Mouse (Mus musculus) testis, adult 2 months (tissue): Measurements from ENCODE around the gene Cep41. TPM values are rescaled to one million over a fixed set of nuclear protein-coding genes. Genes with fewer than 3 reads are reported as not detected.

Experiments used
- H3K27ac ChIP-seq: fragments of 200-500 bp; 2 replicates; pipeline ENCODE4 v1.5.1; 2012; ENCODE audit warnings: low read depth, low read length; ENCODE audit not compliant: control insufficient read depth, insufficient read depth
- H3K27me3 ChIP-seq: fragments of 200-500 bp; 2 replicates; pipeline ENCODE4 v1.6.1; 2012; ENCODE audit warnings: mild to moderate bottlenecking, low read length, moderate library complexity; ENCODE audit not compliant: control insufficient read depth, insufficient read depth
- H3K36me3 ChIP-seq: fragments of 200-500 bp; 2 replicates; pipeline ENCODE4 v1.6.1; 2012; ENCODE audit warnings: mild to moderate bottlenecking, low read length; ENCODE audit not compliant: control insufficient read depth, insufficient read depth
- H3K4me1 ChIP-seq: fragments of 200-500 bp; 2 replicates; pipeline ENCODE4 v1.6.1; 2012; ENCODE audit warnings: low read length; ENCODE audit not compliant: control insufficient read depth, insufficient read depth
- H3K4me3 ChIP-seq: fragments of 200-500 bp; 2 replicates; pipeline ENCODE4 v1.5.1; 2012; ENCODE audit warnings: low read depth, mild to moderate bottlenecking, low read length, moderate library complexity, mixed read lengths; ENCODE audit not compliant: control insufficient read depth
- CTCF ChIP-seq: fragments of 200-500 bp; IDR thresholded peaks from 2 replicates; pipeline ENCODE4 v1.5.1; 2012; ENCODE audit warnings: low read depth, mild to moderate bottlenecking, inconsistent platforms, low read length, moderate library complexity; ENCODE audit not compliant: control insufficient read depth, insufficient read depth, insufficient replicate concordance
- POLR2A ChIP-seq: fragments of 200-500 bp; IDR thresholded peaks from 2 replicates; pipeline ENCODE4 v1.6.1; 2012; ENCODE audit warnings: low read depth, mild to moderate bottlenecking, inconsistent platforms, low read length, moderate library complexity; ENCODE audit not compliant: control insufficient read depth
- polyA plus RNA-seq: library from polyadenylated mRNA; depleted of rRNA; stranded (reverse); fragments of >200 nt; gene quantifications from 2 replicates; pipeline ENCODE4 v1.2.3, GENCODE M21; 2012

Gene Cep41
- polyA plus RNA-seq, 1 experiment, result 34.5 TPM

GRCm38 (mm10) chr6:30735728-30736371 is 42.3 kb upstream of the Cep41 start:
- Histone ChIP-seq H3K27ac (no peak overlapping the region), H3K4me3 (no peak overlapping the region; the same call in 1 of the 2 replicates), H3K27me3 (peaks cover 3% of the 10 kb centered on the region; the same call in 1 of the 2 replicates), H3K4me1 (peaks cover 20% of the 10 kb centered on the region), H3K36me3 (no peaks in the 10 kb centered on the region)
- TF ChIP-seq CTCF, result no peak
- no peak for TF ChIP-seq POLR2A

- Histone ChIP-seq H3K4me3 (no peak overlapping the region; the same call in 1 of the 2 replicates), H3K27ac (no peak overlapping the region), H3K27me3 (peaks cover 3% of the 10 kb centered on the region; the same call in 1 of the 2 replicates), H3K4me1 (peaks cover 25% of the 10 kb centered on the region), H3K36me3 (no peaks in the 10 kb centered on the region)
- TF ChIP-seq CTCF (no peak), POLR2A (no peak)
These were observed 41.6 kb upstream of the Cep41 start for GRCm38 (mm10) chr6:30734988-30735727.

GRCm38 (mm10) chr6:30734465-30734864 is 40.9 kb upstream of the Cep41 start:
- peaks cover 25% of the 10 kb centered on the region for H3K4me1 ChIP-seq
- no peaks in the 10 kb centered on the region for H3K36me3 ChIP-seq
- no peak for TF ChIP-seq POLR2A
- TF ChIP-seq CTCF, result no peak
- no peak overlapping the region for H3K4me3 ChIP-seq
- H3K27me3 ChIP-seq, result peaks cover 3% of the 10 kb centered on the region; the same call in 1 of the 2 replicates
- no peak overlapping the region for H3K27ac ChIP-seq

- H3K4me1 ChIP-seq, result peaks cover 17% of the 10 kb centered on the region
- no peak overlapping the region for H3K4me3 ChIP-seq
- no peaks in the 10 kb centered on the region for H3K36me3 ChIP-seq
- H3K27me3 ChIP-seq, result peaks cover 3% of the 10 kb centered on the region; the same call in 1 of the 2 replicates
- no peak overlapping the region for H3K27ac ChIP-seq
- TF ChIP-seq POLR2A, result no peak
- TF ChIP-seq CTCF, result no peak
These were observed 39.1 kb upstream of the Cep41 start for GRCm38 (mm10) chr6:30732571-30733130.

GRCm38 (mm10) chr6:30730301-30730971 is 36.9 kb upstream of the Cep41 start:
- no peak overlapping the region for H3K4me3 ChIP-seq
- no peak for TF ChIP-seq POLR2A
- TF ChIP-seq CTCF, result no peak
- H3K27me3 ChIP-seq, result no peaks in the 10 kb centered on the region; the same call in 1 of the 2 replicates
- no peak overlapping the region for H3K27ac ChIP-seq
- no peaks in the 10 kb centered on the region for H3K36me3 ChIP-seq
- peaks cover 13% of the 10 kb centered on the region for H3K4me1 ChIP-seq

- H3K4me3 ChIP-seq, result no peak within 1 kb of the TSS
- no peaks in the 10 kb centered on the region for H3K4me1 ChIP-seq
- no peaks in the 10 kb centered on the region for H3K36me3 ChIP-seq
- no peaks in the 10 kb centered on the region for H3K27me3 ChIP-seq
- H3K27ac ChIP-seq, result no peak within 1 kb of the TSS
- TF ChIP-seq CTCF (no peak), POLR2A (no peak)
These were observed 29.8 kb upstream of the Cep41 start, which contains the start of gene Mest for GRCm38 (mm10) chr6:30723331-30723730. Gene Mest (plus strand): TSS chr6:30723547.
